Mouse (Mus musculus): ENCODE results near the gene Smg5. TPM values are rescaled to one million over a fixed set of nuclear protein-coding genes. Genes with fewer than 3 reads are reported as not detected.
A peak's percentile ranks its signal among the peaks of the same experiment; 100 is the strongest.

The Smg5 gene
- total RNA-seq, 2 experiments from 2014 or later, result 80.1 to 81.7 TPM

- no peak for DNase-seq (ENCODE audit: low spot score in 2 of 2)
Measured at GRCm38 (mm10) chr3:88384364-88384763, 48.3 kb downstream of the Smg5 start, which contains the start of gene Bglap. TSS of gene Bglap (minus strand) at chr3:88384464.

- no peak for DNase-seq (ENCODE audit: low spot score in 2 of 2)
Measured at GRCm38 (mm10) chr3:88393776-88394375, 57.8 kb downstream of the Smg5 start.

DNA sequence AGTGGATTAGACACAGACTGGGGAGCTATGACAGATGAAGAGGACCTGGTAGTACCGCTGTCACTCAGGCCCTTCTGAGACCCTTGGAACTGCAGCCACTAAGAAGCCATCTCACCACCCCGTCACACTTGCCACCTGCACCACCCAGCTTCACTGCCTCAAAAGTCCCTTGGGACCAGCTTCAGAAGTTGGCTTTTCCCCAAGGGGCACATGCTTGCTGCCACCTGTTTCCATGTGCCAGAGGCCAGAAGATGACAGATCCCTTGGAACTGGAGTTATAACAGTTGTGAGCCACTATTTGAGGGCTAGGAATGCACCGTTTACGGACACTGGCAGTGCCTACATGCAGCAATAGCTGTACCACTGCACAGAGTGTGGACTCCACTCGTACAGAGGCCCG is 59.2 kb downstream of the Smg5 start:
- no peak for DNase-seq (ENCODE audit: low spot score in 2 of 2)

- no peak for DNase-seq (ENCODE audit: low spot score in 2 of 2)
Measured at GRCm38 (mm10) chr3:88395742-88396141, 59.7 kb downstream of the Smg5 start.

GRCm38 (mm10) chr3:88398666-88399065 is 62.6 kb downstream of the Smg5 start:
- no peak for DNase-seq (ENCODE audit: low spot score in 2 of 2)

- no peak for DNase-seq (ENCODE audit: low spot score in 2 of 2)
Measured at GRCm38 (mm10) chr3:88403522-88404230, 67.6 kb downstream of the Smg5 start.

DNA sequence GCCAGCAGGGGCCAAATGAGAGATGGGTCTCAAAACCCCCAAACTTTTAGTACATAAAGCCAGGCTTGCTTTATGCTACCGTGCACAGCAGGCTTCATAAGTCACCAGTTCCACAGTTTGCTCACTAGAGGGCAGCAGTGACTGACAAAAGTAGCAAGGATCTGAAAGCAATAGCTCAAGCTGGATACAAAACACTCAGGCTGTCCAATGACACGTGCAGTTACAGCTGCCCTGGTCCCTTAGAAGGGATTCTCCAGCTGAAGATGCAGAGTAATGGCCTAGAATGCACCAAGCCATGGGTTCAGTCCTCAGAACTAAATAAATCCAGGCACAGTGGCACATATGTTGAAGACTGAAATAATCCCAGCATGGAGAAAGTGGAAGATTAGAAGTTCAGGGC is 71.0 kb downstream of the Smg5 start:
- peak; percentile 57 to 70 for DNase-seq (ENCODE audit: low spot score in 2 of 2)

DNA sequence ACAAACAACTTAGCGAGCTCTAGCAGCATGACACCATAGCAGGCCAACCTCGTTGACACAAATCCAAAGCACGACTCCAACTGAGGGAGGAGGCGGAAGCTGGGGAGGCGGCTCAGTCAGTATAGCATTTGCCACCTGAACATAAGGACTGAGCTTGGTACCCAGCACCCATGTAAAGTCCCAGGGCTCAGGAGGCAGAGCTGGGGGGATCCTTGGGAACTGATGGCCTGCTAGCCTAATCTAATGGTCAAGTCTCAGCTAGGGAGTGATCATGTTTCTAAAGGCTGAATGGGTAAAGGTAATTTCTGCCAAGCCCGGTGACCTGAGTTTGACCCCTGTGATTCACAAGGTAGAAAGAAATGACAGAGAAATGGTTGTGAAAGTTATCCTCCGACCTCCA is 71.5 kb downstream of the Smg5 start:
- DNase-seq (ENCODE audit: low spot score in 2 of 2), result no peak

- no peak for DNase-seq (ENCODE audit: low spot score in 2 of 2)
Measured at GRCm38 (mm10) chr3:88408953-88409352, 72.9 kb downstream of the Smg5 start.

DNA sequence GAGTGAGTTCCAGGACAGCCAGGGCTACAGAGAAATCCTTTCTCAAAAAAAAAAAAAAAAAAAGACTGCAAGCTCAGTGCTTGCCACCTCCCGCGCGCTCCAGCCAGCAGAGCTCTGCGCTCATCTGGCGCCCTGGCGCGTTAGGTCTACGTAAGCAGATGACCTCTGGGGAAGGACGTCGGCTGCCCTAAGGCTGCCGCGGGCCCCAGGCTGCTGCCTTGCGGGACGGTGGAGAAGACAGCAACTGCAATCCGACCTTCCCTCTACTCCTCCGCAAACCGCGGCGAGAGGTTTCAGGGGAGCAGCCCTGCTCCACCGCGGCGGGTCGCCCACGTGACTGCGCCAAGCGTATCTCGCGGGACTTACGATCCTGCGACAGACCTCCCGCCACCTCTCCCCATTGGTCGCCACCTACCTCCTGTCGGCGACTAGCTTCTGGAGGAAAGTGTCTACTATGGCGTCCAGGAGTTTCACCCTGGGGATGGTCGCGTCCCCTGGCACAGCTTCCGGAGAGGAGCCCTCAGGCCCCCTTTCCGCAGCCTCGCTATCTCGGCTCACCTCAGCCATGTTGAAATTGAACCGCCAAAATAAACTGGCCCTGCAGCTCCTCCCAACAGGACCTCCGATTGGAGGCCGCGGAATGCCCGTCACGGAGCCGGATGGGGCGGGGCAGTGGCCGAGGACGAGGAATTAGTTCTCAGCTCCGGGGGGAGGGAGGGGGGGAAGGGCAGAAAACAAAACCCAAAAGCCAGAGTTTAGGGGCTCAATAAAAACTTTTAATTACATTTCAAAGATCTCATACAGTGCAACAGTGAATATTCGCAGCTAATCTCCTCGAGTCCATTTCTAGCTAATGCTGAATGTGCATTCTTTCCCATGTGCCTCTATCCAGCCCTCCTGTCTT is 73.9 kb downstream of the Smg5 start, which contains the start of gene Pmf1:
Gene Pmf1 (minus strand): TSS at position 591 of the 904 bp plus-strand sequence.
- DNase-seq (ENCODE audit: low spot score in 2 of 2), result peak; percentile 86 to 88

- DNase-seq (ENCODE audit: low spot score in 2 of 2), result no peak
Measured at GRCm38 (mm10) chr3:88410645-88411031, 74.6 kb downstream of the Smg5 start.

DNA sequence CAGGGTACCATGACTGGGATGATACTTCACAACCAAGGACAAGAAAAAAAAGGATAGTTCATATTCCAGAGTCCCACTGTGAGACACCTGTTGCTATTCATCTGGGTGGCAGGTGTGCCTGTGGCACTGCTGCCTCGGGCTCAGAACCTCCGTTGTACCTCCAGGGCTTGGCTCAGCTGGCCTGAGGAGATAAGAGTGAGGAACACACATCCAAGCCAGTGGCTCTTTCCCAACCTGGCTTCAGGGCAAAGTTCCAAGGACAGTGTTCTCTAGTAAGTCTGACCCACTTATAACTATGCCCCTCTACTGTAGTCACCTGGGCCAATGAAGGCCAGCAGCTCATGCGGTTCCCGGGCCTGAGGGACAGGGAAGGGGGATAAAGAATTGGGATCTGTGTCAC is 75.6 kb downstream of the Smg5 start:
- DNase-seq (ENCODE audit: low spot score in 2 of 2), result no peak

Other genes with a start within 250 kb of the Smg5 start
- 100 to 1,000 TPM; 210 to 213 TPM for gene Mef2d, start 193.9 kb upstream of the Smg5 start, total RNA-seq (2021)
- gene Rhbg, start 81.6 kb upstream of the Smg5 start, total RNA-seq (2021), result not detected
- under 1 TPM; 0.37 to 0.42 TPM for gene Gm38392, start 49.0 kb upstream of the Smg5 start, total RNA-seq (2021)
- gene Tsacc, start 39.3 kb upstream of the Smg5 start, total RNA-seq (2021), result 1 to 10 TPM; 2.9 to 4.6 TPM
- 100 to 1,000 TPM; 188 to 189 TPM for gene Cct3, start 39.1 kb upstream of the Smg5 start, total RNA-seq (2021)
- gene Glmp, start 11.2 kb upstream of the Smg5 start, total RNA-seq (2021), result 10 to 100 TPM; 85.6 to 87.3 TPM
- gene Tmem79, start 112 bp upstream of the Smg5 start, total RNA-seq (2021), result 1 to 10 TPM in 1 of 2 experiments, under 1 TPM in 1; 0.96 to 2.4 TPM
- gene Paqr6, start 28.3 kb downstream of the Smg5 start, total RNA-seq (2021), result 10 to 100 TPM in 1 of 2 experiments, 1 to 10 TPM in 1; 8.6 to 11.0 TPM
- gene Bglap3, start 36.5 kb downstream of the Smg5 start, total RNA-seq (2021), result 1 to 10 TPM; 1.7 to 1.9 TPM
- gene Bglap2, start 42.4 kb downstream of the Smg5 start, total RNA-seq (2021), result 1 to 10 TPM in 1 of 2 experiments, not detected in 1; 2.0 TPM
- gene Bglap, start 48.2 kb downstream of the Smg5 start, total RNA-seq (2021), result not detected
- 1 to 10 TPM; 5.2 to 6.2 TPM for gene Pmf1, start 74.1 kb downstream of the Smg5 start, total RNA-seq (2021)
- 10 to 100 TPM; 77.0 to 78.9 TPM for gene Slc25a44, start 88.9 kb downstream of the Smg5 start, total RNA-seq (2021)
- 10 to 100 TPM; 70.4 to 76.5 TPM for gene Sema4a, start 124.9 kb downstream of the Smg5 start, total RNA-seq (2021)
- gene Lmna, start 173.7 kb downstream of the Smg5 start, total RNA-seq (2021), result 10 to 100 TPM; 61.3 to 67.9 TPM
- 1 to 10 TPM; 2.7 to 3.1 TPM for gene Mex3a, start 196.1 kb downstream of the Smg5 start, total RNA-seq (2021)
- gene Rab25, start 212.0 kb downstream of the Smg5 start, total RNA-seq (2021), result not detected
- gene Lamtor2, start 216.8 kb downstream of the Smg5 start, total RNA-seq (2021), result 100 to 1,000 TPM; 104 to 115 TPM
- gene Ubqln4, start 217.5 kb downstream of the Smg5 start, total RNA-seq (2021), result 100 to 1,000 TPM; 143 to 147 TPM
- 10 to 100 TPM; 87.6 to 89.5 TPM for gene Ssr2, start 239.6 kb downstream of the Smg5 start, total RNA-seq (2021)